Mouse (Mus musculus) limb, embryonic 11.5 days (tissue): ENCODE data around the gene Nfyb. TPM values are rescaled to one million over a fixed set of nuclear protein-coding genes. Genes with fewer than 3 reads are reported as not detected.

Experiments used
- ATAC-seq: fragments of 200-750 bp; cut with Nextera tagmentation; 2 replicates; pipeline ENCODE4 v1.8.0; 2017; ENCODE audit warnings: low read depth; ENCODE audit not compliant: insufficient number of reproducible peaks, low FRiP score, low TSS enrichment
- DNase-seq: peaks from one replicate; pipeline ENCODE4 v3.0.0-alpha.2; 2015; ENCODE audit warnings: low spot score
- H3K27ac ChIP-seq: fragments of 300-500 bp; sonication (generic); replicated peaks from 2 replicates; pipeline ENCODE4 v1.5.1; 2014; ENCODE audit warnings: low read depth, mild to moderate bottlenecking, low read length
- H3K27me3 ChIP-seq: fragments of 300-500 bp; sonication (generic); 2 replicates; pipeline ENCODE4 v1.6.1; 2014; ENCODE audit warnings: mild to moderate bottlenecking, low read length, mixed read lengths; ENCODE audit not compliant: control insufficient read depth, insufficient read depth
- H3K36me3 ChIP-seq: fragments of 300-500 bp; sonication (generic); 2 replicates; pipeline ENCODE4 v1.6.1; 2014; ENCODE audit warnings: mild to moderate bottlenecking, low read length, moderate library complexity, mixed read lengths; ENCODE audit not compliant: control insufficient read depth, insufficient read depth
- H3K4me1 ChIP-seq: fragments of 300-500 bp; sonication (generic); 2 replicates; pipeline ENCODE4 v1.6.1; 2014; ENCODE audit warnings: low read length, mixed read lengths; ENCODE audit not compliant: control insufficient read depth, insufficient read depth
- H3K4me2 ChIP-seq: fragments of 300-500 bp; sonication (generic); 2 replicates; pipeline ENCODE4 v1.6.1; 2014; ENCODE audit warnings: low read depth, mild to moderate bottlenecking, moderate library complexity; ENCODE audit not compliant: severe bottlenecking
- H3K4me3 ChIP-seq: fragments of 300-500 bp; sonication (generic); 2 replicates; pipeline ENCODE4 v1.5.1; 2014; ENCODE audit warnings: low read depth, low read length
- H3K9ac ChIP-seq: fragments of 300-500 bp; sonication (generic); 2 replicates; pipeline ENCODE4 v1.6.1; 2014; ENCODE audit warnings: mild to moderate bottlenecking, low read length
- H3K9me3 ChIP-seq: fragments of 300-500 bp; sonication (generic); 2 replicates; pipeline ENCODE4 v1.6.1; 2016; ENCODE audit warnings: low read length; ENCODE audit not compliant: control insufficient read depth
- WGBS: fragments of 180-500 bp; shearing (Covaris S2); extraction: QIAGEN DNeasy Blood & Tissue Kit; methylation state at CpG from one replicate; pipeline ENCODE4 v1.1.7; 2014; 5-methylcytosine and 5-hydroxymethylcytosine counted together
- polyA plus RNA-seq: library from polyadenylated mRNA; unstranded; fragments of >200 nt; fragmentation: Nextera tagmentation; extraction: Ambion mirVana; gene quantifications from 2 replicates; pipeline ENCODE4 v1.2.1, GENCODE M21; 2014

Nfyb gene
- polyA plus RNA-seq, 1 experiment from 2014 or later: 74.4 TPM

- no peak overlapping the region for H3K9ac ChIP-seq
- H3K27me3 ChIP-seq: no peaks in the 10 kb centered on the region
- no peak for ATAC-seq
- H3K9me3 ChIP-seq: no peaks in the 10 kb centered on the region
- over 99% methylated on average over 3 of the region's 3 CpGs for WGBS
- no peak overlapping the region for H3K4me3 ChIP-seq
- peaks cover 30% of the 10 kb centered on the region for H3K36me3 ChIP-seq
- no peak for DNase-seq
- no peak overlapping the region for H3K27ac ChIP-seq
- peaks cover 8% of the 10 kb centered on the region; the same call in 1 of the 2 replicates for H3K4me1 ChIP-seq
- H3K4me2 ChIP-seq: no peak overlapping the region
Measured at GRCm38 (mm10) chr10:82758878-82759277, 5.1 kb downstream of the Nfyb start.

DNA sequence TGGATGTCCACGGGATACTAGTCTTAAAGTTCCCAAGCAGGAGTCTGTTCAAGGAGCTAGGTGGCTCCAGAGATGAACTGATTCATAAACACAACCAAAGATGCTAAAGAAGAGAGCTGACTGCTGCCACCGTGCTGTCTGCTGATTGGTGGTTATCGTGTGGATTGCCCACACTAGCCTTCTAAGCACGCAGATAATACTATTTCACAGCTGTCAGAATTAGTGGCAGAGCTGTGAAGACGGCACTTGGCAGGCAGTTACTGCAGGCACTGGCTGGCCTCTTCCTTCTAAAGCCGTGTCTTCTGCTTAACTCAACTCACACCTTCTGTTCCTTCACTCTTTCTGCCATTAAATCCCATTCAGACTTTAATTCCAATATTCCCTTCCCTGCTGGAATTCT is 5.6 kb downstream of the Nfyb start:
- DNase-seq (no peak), ATAC-seq (no peak)
- Histone ChIP-seq H3K27ac (no peak overlapping the region), H3K4me3 (no peak overlapping the region), H3K4me1 (peaks cover 8% of the 10 kb centered on the region; the same call in 1 of the 2 replicates), H3K9me3 (no peaks in the 10 kb centered on the region), H3K4me2 (no peak overlapping the region), H3K27me3 (no peaks in the 10 kb centered on the region), H3K36me3 (peaks cover 33% of the 10 kb centered on the region), H3K9ac (no peak overlapping the region)
- 89% methylated on average over 6 of the region's 6 CpGs for WGBS

- Histone ChIP-seq H3K4me2 (no peak overlapping the region), H3K4me3 (no peak overlapping the region), H3K4me1 (peaks cover 7% of the 10 kb centered on the region; the same call in 1 of the 2 replicates), H3K9me3 (no peaks in the 10 kb centered on the region), H3K9ac (no peak overlapping the region), H3K27me3 (no peaks in the 10 kb centered on the region), H3K27ac (no peak overlapping the region), H3K36me3 (peaks cover 39% of the 10 kb centered on the region)
- ATAC-seq (no peak), DNase-seq (no peak)
- 78% methylated on average over 9 of the region's 9 CpGs for WGBS
Measured at GRCm38 (mm10) chr10:82757341-82757740, 6.6 kb downstream of the Nfyb start.

- Histone ChIP-seq H3K36me3 (peaks cover 47% of the 10 kb centered on the region), H3K9ac (no peak overlapping the region), H3K9me3 (no peaks in the 10 kb centered on the region), H3K4me2 (no peak overlapping the region), H3K27me3 (no peaks in the 10 kb centered on the region), H3K27ac (no peak overlapping the region), H3K4me1 (0 out of 2 replicates have a peak, but pooled peaks cover 4% of the 10 kb centered on the region), H3K4me3 (no peak overlapping the region)
- no peak for ATAC-seq
- no peak for DNase-seq
- 93% methylated on average over 9 of the region's 9 CpGs for WGBS
Measured at GRCm38 (mm10) chr10:82756466-82756865, 7.5 kb downstream of the Nfyb start.

GRCm38 (mm10) chr10:82755213-82755890 is 8.6 kb downstream of the Nfyb start:
- ATAC-seq: no peak
- Histone ChIP-seq H3K9me3 (no peaks in the 10 kb centered on the region), H3K4me3 (no peak overlapping the region), H3K36me3 (peaks cover 52% of the 10 kb centered on the region), H3K27me3 (no peaks in the 10 kb centered on the region), H3K4me2 (no peak overlapping the region), H3K4me1 (no peaks in the 10 kb centered on the region), H3K27ac (no peak overlapping the region), H3K9ac (no peak overlapping the region)
- WGBS: 95% methylated on average over 11 of the region's 11 CpGs
- DNase-seq: no peak

DNA sequence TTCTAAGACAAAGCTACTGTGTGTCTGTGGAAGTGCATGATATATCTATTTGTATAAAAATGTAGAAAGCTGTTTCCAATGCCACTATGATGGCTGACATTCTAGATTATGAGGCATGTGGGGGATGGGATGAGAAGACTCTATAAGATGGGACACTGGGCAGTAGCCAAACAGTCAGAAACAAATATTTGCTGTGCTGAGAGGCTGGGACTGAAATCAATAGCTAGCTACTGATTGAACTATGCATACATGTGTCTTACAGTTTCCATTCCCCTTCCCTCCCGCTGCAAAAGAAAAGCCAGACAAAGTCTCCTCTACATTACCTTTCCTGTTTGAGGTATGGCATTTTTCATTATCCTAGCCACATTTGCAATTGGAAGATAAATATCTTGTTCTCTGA is 9.3 kb downstream of the Nfyb start:
- ATAC-seq (no peak), DNase-seq (no peak)
- H3K4me3 ChIP-seq: no peak overlapping the region
- no peaks in the 10 kb centered on the region for H3K27me3 ChIP-seq
- H3K4me1 ChIP-seq: no peaks in the 10 kb centered on the region
- peaks cover 54% of the 10 kb centered on the region for H3K36me3 ChIP-seq
- H3K9ac ChIP-seq: no peak overlapping the region
- H3K4me2 ChIP-seq: no peak overlapping the region
- no peak overlapping the region for H3K27ac ChIP-seq
- H3K9me3 ChIP-seq: no peaks in the 10 kb centered on the region
- WGBS: 96% methylated on average over 1 of the region's 1 CpGs

- Histone ChIP-seq H3K4me1 (no peaks in the 10 kb centered on the region), H3K27ac (no peak overlapping the region), H3K36me3 (peaks cover 60% of the 10 kb centered on the region), H3K27me3 (no peaks in the 10 kb centered on the region), H3K4me2 (no peak overlapping the region), H3K4me3 (no peak overlapping the region), H3K9me3 (no peaks in the 10 kb centered on the region), H3K9ac (no peak overlapping the region)
- ATAC-seq: no peak
- 94% methylated on average over 3 of the region's 3 CpGs for WGBS
- no peak for DNase-seq
Measured at GRCm38 (mm10) chr10:82752921-82753320, 11.0 kb downstream of the Nfyb start.

GRCm38 (mm10) chr10:82750778-82751177 is 13.2 kb downstream of the Nfyb start:
- Histone ChIP-seq H3K9ac (no peak overlapping the region), H3K4me1 (no peaks in the 10 kb centered on the region), H3K27me3 (no peaks in the 10 kb centered on the region), H3K27ac (no peak overlapping the region), H3K4me3 (no peak overlapping the region), H3K4me2 (no peak overlapping the region), H3K36me3 (peaks cover 49% of the 10 kb centered on the region), H3K9me3 (no peaks in the 10 kb centered on the region)
- no peak for DNase-seq
- 92% methylated on average over 6 of the region's 6 CpGs for WGBS
- ATAC-seq: no peak
